Mouse (Mus musculus) G1E-ER4 (cell line): ENCODE results near the gene Zmym6. TPM values are rescaled to one million over a fixed set of nuclear protein-coding genes. Genes with fewer than 3 reads are reported as not detected.

Experiments
- GATA1 ChIP-seq: IDR thresholded peaks from one replicate; pipeline ENCODE4 v1.8.0; 2012; ENCODE audit warnings: low read length, inconsistent platforms
- polyA plus RNA-seq: library from polyadenylated mRNA; stranded (reverse); fragments of >175 nt; gene quantifications from 2 replicates; pipeline ENCODE4 v1.2.3, GENCODE M21; 2012

Zmym6 gene
- 0.42 and 0.43 TPM in 2 replicates for polyA plus RNA-seq

- no peak for TF ChIP-seq GATA1
Observed at GRCm38 (mm10) chr4:127076875-127077548, at the start of gene Zmym6. TSS of gene Zmym6 (plus strand) at chr4:127077383.

- TF ChIP-seq GATA1 = no peak
Observed at GRCm38 (mm10) chr4:127037158-127037557, 40.0 kb upstream of the Zmym6 start.

- TF ChIP-seq GATA1 = no peak
Observed at GRCm38 (mm10) chr4:127037908-127038827, 39.0 kb upstream of the Zmym6 start.

- TF ChIP-seq GATA1 = no peak
Observed at GRCm38 (mm10) chr4:127038828-127039349, 38.3 kb upstream of the Zmym6 start.

- TF ChIP-seq GATA1 = no peak
Observed at GRCm38 (mm10) chr4:127039871-127040483, 37.2 kb upstream of the Zmym6 start.

GRCm38 (mm10) chr4:127043540-127043939 is 33.6 kb upstream of the Zmym6 start:
- no peak for TF ChIP-seq GATA1

- no peak for TF ChIP-seq GATA1
Observed at GRCm38 (mm10) chr4:127051121-127051520, 26.1 kb upstream of the Zmym6 start.

GRCm38 (mm10) chr4:127053071-127053470 is 24.1 kb upstream of the Zmym6 start:
- no peak for TF ChIP-seq GATA1

GRCm38 (mm10) chr4:127054522-127055198 is 22.5 kb upstream of the Zmym6 start:
- TF ChIP-seq GATA1 = no peak

GRCm38 (mm10) chr4:127060585-127061290 is 16.4 kb upstream of the Zmym6 start, which contains the start of gene Zmym1:
TSS of gene Zmym1 (minus strand) at chr4:127061152.
- TF ChIP-seq GATA1 = no peak

- TF ChIP-seq GATA1 = no peak
Observed at GRCm38 (mm10) chr4:127064051-127064450, 13.1 kb upstream of the Zmym6 start.

- no peak for TF ChIP-seq GATA1
Observed at GRCm38 (mm10) chr4:127074915-127075314, 2.3 kb upstream of the Zmym6 start.

- no peak for TF ChIP-seq GATA1
Observed at GRCm38 (mm10) chr4:127080806-127081205, 3.6 kb downstream of the Zmym6 start.

GRCm38 (mm10) chr4:127083131-127083530 is 5.9 kb downstream of the Zmym6 start:
- TF ChIP-seq GATA1 = no peak

GRCm38 (mm10) chr4:127085761-127086160 is 8.6 kb downstream of the Zmym6 start:
- TF ChIP-seq GATA1 = no peak
